Mouse (Mus musculus) E14TG2a.4 (cell line): ENCODE data around the gene Rims4.

Source experiments
- H3K27me3 ChIP-seq: 2 replicates; pipeline ENCODE4 v1.6.1; 2014; ENCODE audit warnings: low read length, control low read depth; ENCODE audit not compliant: insufficient read depth
- H3K36me3 ChIP-seq: 2 replicates; pipeline ENCODE4 v1.6.1; 2014; ENCODE audit warnings: low read length, control low read depth; ENCODE audit not compliant: insufficient read depth
- H3K4me1 ChIP-seq: replicated peaks from 2 replicates; pipeline ENCODE4 v1.6.1; 2014; ENCODE audit warnings: low read depth, low read length, control low read depth
- H3K4me3 ChIP-seq: replicated peaks from 2 replicates; pipeline ENCODE4 v1.5.1; 2014; ENCODE audit warnings: mild to moderate bottlenecking, low read length
- H3K9me3 ChIP-seq: 2 replicates; pipeline ENCODE4 v1.6.1; 2014; ENCODE audit warnings: low read length, control low read depth
- CTCF ChIP-seq: conservative IDR thresholded peaks from 2 replicates; pipeline ENCODE4 v1.5.1; 2014; ENCODE audit warnings: low read length
- NANOG ChIP-seq: IDR thresholded peaks from 2 replicates; pipeline ENCODE4 v1.6.1; 2014; ENCODE audit warnings: borderline replicate concordance, low read length, mixed read lengths
- POU5F1 ChIP-seq: IDR thresholded peaks from 2 replicates; pipeline ENCODE4 v1.6.1; 2014; ENCODE audit warnings: low read length, borderline replicate concordance

Rims4 gene

GRCm38 (mm10) chr2:163918317-163919258 is at the start of gene Rims4:
Rims4 (minus strand) TSS chr2:163918683.
- H3K4me3 ChIP-seq = peak within 1 kb of the TSS; percentile 85
- H3K27me3 ChIP-seq = peaks cover 65% of the 10 kb centered on the region
- no peaks in the 10 kb centered on the region for H3K9me3 ChIP-seq
- no peak for TF ChIP-seq CTCF
- no peak for TF ChIP-seq POU5F1
- TF ChIP-seq NANOG = no peak
- H3K36me3 ChIP-seq = no peaks in the 10 kb centered on the region
- peaks cover 36% of the 10 kb centered on the region for H3K4me1 ChIP-seq

DNA sequence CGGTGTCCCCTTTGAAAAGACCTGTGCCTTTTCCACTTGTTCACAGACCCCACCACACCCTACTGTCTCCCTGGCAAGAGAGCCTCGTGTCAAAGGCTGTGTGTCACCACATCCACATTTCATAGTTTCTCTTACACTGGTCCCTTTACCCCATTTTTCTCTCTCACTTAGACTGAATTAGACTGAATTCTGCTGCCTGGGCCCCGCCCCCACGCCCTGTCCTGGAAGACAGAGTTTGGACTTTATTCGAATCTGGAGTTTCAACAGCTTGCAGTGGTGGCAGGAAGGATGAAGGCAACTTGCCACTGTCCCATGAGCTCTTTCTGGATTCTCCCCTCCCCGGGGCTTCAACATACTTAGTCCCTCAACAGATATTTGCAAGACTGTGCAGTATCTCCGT is 47.2 kb upstream of the Rims4 start:
- 0 out of 2 replicates have a peak, but pooled peaks cover 5% of the 10 kb centered on the region for H3K4me1 ChIP-seq
- H3K9me3 ChIP-seq = peaks cover 6% of the 10 kb centered on the region; the same call in 1 of the 2 replicates
- TF ChIP-seq NANOG (no peak), POU5F1 (no peak), CTCF (no peak)
- H3K4me3 ChIP-seq = no peak overlapping the region
- H3K27me3 ChIP-seq = peaks cover 21% of the 10 kb centered on the region; the same call in 1 of the 2 replicates
- no peaks in the 10 kb centered on the region for H3K36me3 ChIP-seq

GRCm38 (mm10) chr2:163964606-163965560 is 46.4 kb upstream of the Rims4 start:
- TF ChIP-seq CTCF = no peak
- no peak for TF ChIP-seq POU5F1
- no peak for TF ChIP-seq NANOG
- peaks cover 21% of the 10 kb centered on the region; the same call in 1 of the 2 replicates for H3K27me3 ChIP-seq

GRCm38 (mm10) chr2:163953622-163954310 is 35.3 kb upstream of the Rims4 start:
- no peaks in the 10 kb centered on the region for H3K4me1 ChIP-seq
- H3K27me3 ChIP-seq = peaks cover 24% of the 10 kb centered on the region
- TF ChIP-seq POU5F1 (no peak), NANOG (no peak), CTCF (no peak)
- no peaks in the 10 kb centered on the region for H3K9me3 ChIP-seq
- H3K4me3 ChIP-seq = no peak overlapping the region
- no peaks in the 10 kb centered on the region for H3K36me3 ChIP-seq

More at GRCm38 (mm10) chr2:163964606-163965560, 46.4 kb upstream of the Rims4 start:
- H3K9me3 ChIP-seq = peaks cover 6% of the 10 kb centered on the region; the same call in 1 of the 2 replicates
- H3K4me1 ChIP-seq = 0 out of 2 replicates have a peak, but pooled peaks cover 5% of the 10 kb centered on the region
- no peaks in the 10 kb centered on the region for H3K36me3 ChIP-seq
- H3K4me3 ChIP-seq = no peak overlapping the region

DNA sequence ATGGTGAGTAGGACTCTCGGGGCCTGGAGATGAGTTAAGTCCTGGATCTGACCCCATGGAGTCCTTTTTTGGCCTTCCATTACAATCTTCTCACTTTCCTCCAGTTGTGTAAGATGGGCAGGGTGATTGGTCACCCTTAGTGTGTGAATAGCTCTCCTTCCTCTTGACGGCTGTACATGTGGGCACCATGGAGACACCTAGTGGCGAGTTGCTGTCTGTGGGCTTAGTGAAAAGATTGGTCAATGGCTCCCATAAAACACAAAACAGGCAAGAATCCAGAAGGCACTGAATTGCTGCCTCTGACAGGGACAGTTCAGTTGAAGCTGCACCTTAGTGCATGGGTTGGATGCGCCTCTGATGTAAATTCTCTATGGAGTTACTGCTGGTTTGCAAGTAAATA is 33.3 kb upstream of the Rims4 start:
- Histone ChIP-seq H3K27me3 (peaks cover 32% of the 10 kb centered on the region), H3K4me1 (peaks cover 10% of the 10 kb centered on the region), H3K9me3 (no peaks in the 10 kb centered on the region), H3K4me3 (no peak overlapping the region), H3K36me3 (no peaks in the 10 kb centered on the region)
- TF ChIP-seq NANOG = no peak
- no peak for TF ChIP-seq POU5F1
- TF ChIP-seq CTCF = peak; percentile 60

DNA sequence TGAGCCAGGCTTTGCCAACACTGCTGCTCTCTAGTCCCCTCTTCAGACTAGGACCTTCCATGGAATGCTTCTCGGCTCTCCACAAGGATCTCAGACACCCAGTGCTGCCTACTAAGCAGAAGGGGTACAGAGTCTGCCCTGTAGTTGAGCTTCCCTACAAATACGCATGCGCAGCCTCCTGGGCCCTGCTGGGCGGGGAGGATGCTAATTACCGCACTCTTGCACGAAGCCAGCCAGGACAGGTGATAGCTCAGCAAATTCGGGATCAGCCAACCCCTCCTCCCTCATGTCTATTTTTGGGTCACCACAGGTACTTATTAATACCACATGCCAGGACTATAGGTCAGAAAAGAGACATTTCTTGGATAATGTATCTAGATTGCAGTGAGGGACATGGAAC is 29.5 kb upstream of the Rims4 start:
- Histone ChIP-seq H3K27me3 (peaks cover 34% of the 10 kb centered on the region), H3K4me1 (peaks cover 10% of the 10 kb centered on the region), H3K4me3 (no peak overlapping the region), H3K9me3 (no peaks in the 10 kb centered on the region), H3K36me3 (no peaks in the 10 kb centered on the region)
- TF ChIP-seq POU5F1 (no peak), NANOG (no peak), CTCF (no peak)

- Histone ChIP-seq H3K9me3 (no peaks in the 10 kb centered on the region), H3K4me3 (no peak overlapping the region), H3K4me1 (peaks cover 10% of the 10 kb centered on the region), H3K27me3 (peaks cover 34% of the 10 kb centered on the region), H3K36me3 (no peaks in the 10 kb centered on the region)
- TF ChIP-seq NANOG (no peak), POU5F1 (no peak), CTCF (no peak)
Measured at GRCm38 (mm10) chr2:163946221-163946620, 27.7 kb upstream of the Rims4 start.

DNA sequence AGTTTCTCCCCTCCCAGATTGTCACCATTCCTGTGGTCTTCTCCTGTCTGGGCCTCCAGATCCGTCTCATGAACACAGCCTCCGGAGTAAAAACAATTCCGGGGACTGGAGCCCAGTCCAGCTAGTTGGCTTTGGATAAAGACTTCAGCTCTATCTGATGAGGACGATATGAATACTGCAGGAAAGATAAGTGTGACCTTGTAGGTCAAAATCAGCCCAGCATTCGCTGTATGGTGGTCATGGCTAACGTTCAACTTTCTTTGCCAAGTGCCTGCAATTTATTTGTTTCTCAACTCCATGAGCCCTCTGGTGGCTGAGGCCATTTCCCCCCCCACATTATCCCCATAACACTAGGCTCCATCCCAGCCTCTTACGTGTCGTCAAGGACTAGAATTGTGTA is 26.0 kb upstream of the Rims4 start:
- Histone ChIP-seq H3K4me3 (no peak overlapping the region), H3K4me1 (peaks cover 10% of the 10 kb centered on the region), H3K27me3 (peaks cover 30% of the 10 kb centered on the region), H3K9me3 (no peaks in the 10 kb centered on the region), H3K36me3 (no peaks in the 10 kb centered on the region)
- TF ChIP-seq POU5F1 = no peak
- no peak for TF ChIP-seq CTCF
- no peak for TF ChIP-seq NANOG
